Mouse (Mus musculus): Measurements from ENCODE around the gene Cd180. TPM values are rescaled to one million over a fixed set of nuclear protein-coding genes. Genes with fewer than 3 reads are reported as not detected.

The Cd180 gene
- polyA plus RNA-seq, 1 experiment from 2014 or later = 726 TPM

DNA sequence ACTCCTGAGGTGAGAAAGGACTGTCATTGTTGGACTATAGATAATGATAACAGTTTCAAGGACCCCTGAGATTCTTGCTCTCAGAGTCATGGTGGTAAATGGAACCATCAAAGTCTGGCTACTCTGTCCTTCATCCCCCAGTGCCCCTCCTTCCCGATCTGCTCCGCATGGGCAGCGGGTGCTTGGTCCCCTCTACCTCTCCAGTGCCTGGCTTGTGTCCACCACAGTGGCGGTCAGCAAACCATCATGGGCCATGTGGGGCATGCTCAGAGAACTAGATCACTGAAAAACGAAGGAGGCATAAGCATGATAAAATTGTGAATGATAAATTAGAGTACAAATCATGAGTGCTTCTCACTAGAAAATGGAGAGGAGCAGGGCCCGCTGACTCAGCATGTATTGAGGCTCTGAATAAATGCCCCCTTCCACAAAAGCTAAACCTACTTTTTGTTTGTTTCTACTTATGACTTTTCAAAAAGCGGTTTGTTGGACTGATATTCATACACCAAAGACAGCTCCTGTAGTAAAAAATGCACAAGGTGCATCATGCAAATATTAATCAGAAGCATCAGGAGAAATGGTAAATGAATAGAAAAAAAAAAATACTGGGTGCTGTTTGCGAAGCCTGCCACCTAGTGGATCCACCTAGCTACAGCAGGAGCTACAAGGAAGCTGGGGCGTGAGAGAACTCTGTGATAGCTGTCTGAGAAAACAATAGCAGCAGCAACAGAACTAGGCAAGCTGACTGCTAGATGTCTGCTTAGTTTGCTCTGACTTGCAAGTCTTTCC is 51.3 kb downstream of the Cd180 start:
- H3K36me3 ChIP-seq (ENCODE audit: inconsistent target) = peaks cover 37% of the 10 kb centered on the region
- 71% methylated on average over 9 of the region's 9 CpGs for WGBS (ENCODE audit: missing documents)
- no peak overlapping the region for H3K4me3 ChIP-seq (ENCODE audit: inconsistent target)
- H3K79me2 ChIP-seq (ENCODE audit: inconsistent target) = no peaks in the 10 kb centered on the region; the same call in 1 of the 2 replicates
- peak overlapping the region; percentile 39 for H3K27ac ChIP-seq

DNA sequence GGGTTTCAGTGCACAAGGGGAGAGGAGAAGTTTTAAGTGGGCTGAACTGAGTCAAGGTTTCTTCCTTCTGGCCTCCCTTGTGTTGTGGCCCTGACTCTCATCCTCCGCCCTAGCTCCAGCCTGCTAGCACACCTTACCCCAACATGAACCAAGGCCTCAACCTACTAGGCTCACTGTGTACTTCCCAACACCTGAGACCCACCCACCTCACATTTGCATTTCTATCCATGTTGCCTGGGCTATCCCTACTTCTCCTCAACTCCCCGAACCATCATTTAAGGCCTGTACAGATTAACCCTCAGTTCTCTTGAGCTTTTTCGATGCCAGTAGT is 51.9 kb downstream of the Cd180 start:
- Histone ChIP-seq H3K4me3 (ENCODE audit: inconsistent target) (no peak overlapping the region), H3K79me2 (ENCODE audit: inconsistent target) (no peaks in the 10 kb centered on the region; the same call in 1 of the 2 replicates), H3K36me3 (ENCODE audit: inconsistent target) (peaks cover 35% of the 10 kb centered on the region), H3K27ac (peak overlapping the region; percentile 39)
- 100% methylated on average over 3 of the region's 3 CpGs for WGBS (ENCODE audit: missing documents)

GRCm38 (mm10) chr13:102745626-102746342 is 52.4 kb downstream of the Cd180 start:
- 84% methylated on average over 8 of the region's 9 CpGs for WGBS (ENCODE audit: missing documents)
- Histone ChIP-seq H3K27ac (peak overlapping the region; percentile 44), H3K36me3 (ENCODE audit: inconsistent target) (peaks cover 37% of the 10 kb centered on the region)

DNA sequence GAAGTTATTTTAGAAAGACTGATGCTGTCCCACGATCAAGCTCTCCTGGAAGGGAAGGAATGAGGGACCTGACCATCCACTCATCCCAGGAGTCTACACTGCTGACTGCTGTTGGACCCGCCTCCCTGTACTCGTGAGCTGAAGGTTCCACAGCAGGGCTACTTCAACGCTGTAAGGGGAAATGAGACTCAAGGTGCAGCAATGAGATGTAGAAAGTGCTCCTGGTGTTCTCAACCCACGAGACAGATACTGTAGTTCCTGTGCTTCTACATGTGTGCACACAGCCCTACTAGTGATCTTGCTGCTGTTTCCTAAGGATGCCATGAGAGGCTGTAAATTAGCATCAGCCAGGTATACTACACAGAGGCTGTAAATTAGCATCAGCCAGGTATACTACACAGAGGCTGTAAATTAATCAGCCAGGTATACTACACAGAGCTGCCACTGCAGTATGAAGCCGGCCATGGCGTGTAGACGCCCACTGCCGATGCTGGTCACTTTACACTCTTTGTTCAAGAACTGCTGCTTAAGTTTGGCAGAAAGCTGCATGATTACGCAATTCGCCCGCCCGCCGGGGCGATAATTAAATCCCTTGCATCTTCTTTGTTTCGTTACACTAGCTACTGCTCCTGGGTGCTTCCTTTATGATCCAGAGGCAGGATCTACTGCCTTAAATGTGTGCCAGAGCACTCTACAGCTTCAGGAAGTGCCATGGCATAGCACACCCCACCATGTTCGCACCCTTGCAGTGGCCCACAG is 53.6 kb downstream of the Cd180 start:
- Histone ChIP-seq H3K36me3 (ENCODE audit: inconsistent target) (peaks cover 34% of the 10 kb centered on the region; the same call in 1 of the 2 replicates), H3K79me2 (ENCODE audit: inconsistent target) (no peaks in the 10 kb centered on the region; the same call in 1 of the 2 replicates), H3K27ac (no peak overlapping the region), H3K4me3 (ENCODE audit: inconsistent target) (no peak overlapping the region)
- 40% methylated on average over 16 of the region's 17 CpGs for WGBS (ENCODE audit: missing documents)

More at GRCm38 (mm10) chr13:102745626-102746342, 52.4 kb downstream of the Cd180 start:
- H3K4me3 ChIP-seq (ENCODE audit: inconsistent target) = no peak overlapping the region
- H3K79me2 ChIP-seq (ENCODE audit: inconsistent target) = no peaks in the 10 kb centered on the region; the same call in 1 of the 2 replicates

DNA sequence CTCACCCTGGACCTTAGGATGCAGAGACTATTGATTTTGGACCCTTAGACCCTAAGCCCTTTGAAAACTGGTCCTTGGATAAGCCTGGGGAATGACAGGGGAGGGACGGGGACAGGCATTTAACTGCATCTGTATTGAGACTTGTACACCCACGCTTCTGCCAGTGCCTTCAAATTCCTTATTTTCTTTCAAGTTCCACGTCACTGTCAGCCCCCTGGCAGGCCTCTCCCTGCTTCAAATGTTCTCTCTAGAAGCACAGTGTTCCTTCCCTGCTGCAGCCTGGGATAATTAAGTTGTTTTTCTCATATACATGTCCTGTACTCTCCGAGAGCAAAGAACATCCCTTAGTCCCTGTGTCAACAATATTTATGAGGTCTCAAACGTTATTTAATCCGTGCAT is 55.8 kb downstream of the Cd180 start:
- H3K36me3 ChIP-seq (ENCODE audit: inconsistent target) = peaks cover 30% of the 10 kb centered on the region; the same call in 1 of the 2 replicates
- no peaks in the 10 kb centered on the region; the same call in 1 of the 2 replicates for H3K79me2 ChIP-seq (ENCODE audit: inconsistent target)
- H3K27ac ChIP-seq = no peak overlapping the region
- no peak overlapping the region for H3K4me3 ChIP-seq (ENCODE audit: inconsistent target)
- 93% methylated on average over 6 of the region's 6 CpGs for WGBS (ENCODE audit: missing documents)

- H3K27ac ChIP-seq = no peak overlapping the region
- H3K79me2 ChIP-seq (ENCODE audit: inconsistent target) = no peaks in the 10 kb centered on the region; the same call in 1 of the 2 replicates
- H3K36me3 ChIP-seq (ENCODE audit: inconsistent target) = peaks cover 30% of the 10 kb centered on the region; the same call in 1 of the 2 replicates
- H3K4me3 ChIP-seq (ENCODE audit: inconsistent target) = no peak overlapping the region
- 96% methylated on average over 10 of the region's 10 CpGs for WGBS (ENCODE audit: missing documents)
Observed at GRCm38 (mm10) chr13:102749891-102750290, 56.5 kb downstream of the Cd180 start.

GRCm38 (mm10) chr13:102753714-102754556 is 60.6 kb downstream of the Cd180 start:
- 94% methylated on average over 19 of the region's 19 CpGs for WGBS (ENCODE audit: missing documents)
- H3K27ac ChIP-seq = no peak overlapping the region
- no peaks in the 10 kb centered on the region for H3K79me2 ChIP-seq (ENCODE audit: inconsistent target)
- H3K36me3 ChIP-seq (ENCODE audit: inconsistent target) = peaks cover 25% of the 10 kb centered on the region; the same call in 1 of the 2 replicates
- no peak overlapping the region for H3K4me3 ChIP-seq (ENCODE audit: inconsistent target)

GRCm38 (mm10) chr13:102755124-102755523 is 61.8 kb downstream of the Cd180 start:
- H3K4me3 ChIP-seq (ENCODE audit: inconsistent target) = no peak overlapping the region
- H3K36me3 ChIP-seq (ENCODE audit: inconsistent target) = peaks cover 15% of the 10 kb centered on the region; the same call in 1 of the 2 replicates
- 94% methylated on average over 8 of the region's 8 CpGs for WGBS (ENCODE audit: missing documents)
- H3K79me2 ChIP-seq (ENCODE audit: inconsistent target) = no peaks in the 10 kb centered on the region
- H3K27ac ChIP-seq = no peak overlapping the region

- H3K79me2 ChIP-seq (ENCODE audit: inconsistent target) = no peaks in the 10 kb centered on the region
- 87% methylated on average over 8 of the region's 8 CpGs for WGBS (ENCODE audit: missing documents)
- no peak overlapping the region for H3K4me3 ChIP-seq (ENCODE audit: inconsistent target)
- peaks cover 6% of the 10 kb centered on the region; the same call in 1 of the 2 replicates for H3K36me3 ChIP-seq (ENCODE audit: inconsistent target)
- no peak overlapping the region for H3K27ac ChIP-seq
Observed at GRCm38 (mm10) chr13:102756071-102756470, 62.7 kb downstream of the Cd180 start.

- WGBS (ENCODE audit: missing documents) = 94% methylated on average over 6 of the region's 6 CpGs
- H3K4me3 ChIP-seq (ENCODE audit: inconsistent target) = no peak overlapping the region
- H3K36me3 ChIP-seq (ENCODE audit: inconsistent target) = no peaks in the 10 kb centered on the region; the same call in 1 of the 2 replicates
Observed at GRCm38 (mm10) chr13:102758021-102758420, 64.7 kb downstream of the Cd180 start.

DNA sequence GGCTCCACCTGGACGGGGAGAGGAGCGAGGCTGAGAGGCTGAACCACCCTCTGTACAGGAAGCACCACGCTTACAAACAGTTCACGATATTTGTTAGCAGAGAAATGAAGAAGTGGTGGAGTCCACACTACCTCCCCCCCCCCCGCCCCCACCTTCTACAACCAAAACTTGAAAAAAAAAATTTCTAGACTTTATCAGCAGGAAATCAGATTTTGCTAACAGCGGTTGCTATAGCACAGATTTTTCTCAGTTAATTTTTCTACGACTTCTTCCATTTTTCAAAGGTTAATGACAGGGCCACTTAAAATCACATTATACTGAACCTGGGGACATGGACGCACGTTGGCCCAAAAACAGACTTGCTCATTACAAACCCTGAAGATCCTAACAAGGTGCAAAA is 68.1 kb downstream of the Cd180 start:
- Histone ChIP-seq H3K79me2 (ENCODE audit: inconsistent target) (no peaks in the 10 kb centered on the region), H3K27ac (no peak overlapping the region), H3K4me3 (ENCODE audit: inconsistent target) (no peak overlapping the region), H3K36me3 (ENCODE audit: inconsistent target) (no peaks in the 10 kb centered on the region; the same call in 1 of the 2 replicates)
- WGBS (ENCODE audit: missing documents) = 39% methylated on average over 9 of the region's 9 CpGs

More at GRCm38 (mm10) chr13:102758021-102758420, 64.7 kb downstream of the Cd180 start:
- Histone ChIP-seq H3K27ac (no peak overlapping the region), H3K79me2 (ENCODE audit: inconsistent target) (no peaks in the 10 kb centered on the region)

DNA sequence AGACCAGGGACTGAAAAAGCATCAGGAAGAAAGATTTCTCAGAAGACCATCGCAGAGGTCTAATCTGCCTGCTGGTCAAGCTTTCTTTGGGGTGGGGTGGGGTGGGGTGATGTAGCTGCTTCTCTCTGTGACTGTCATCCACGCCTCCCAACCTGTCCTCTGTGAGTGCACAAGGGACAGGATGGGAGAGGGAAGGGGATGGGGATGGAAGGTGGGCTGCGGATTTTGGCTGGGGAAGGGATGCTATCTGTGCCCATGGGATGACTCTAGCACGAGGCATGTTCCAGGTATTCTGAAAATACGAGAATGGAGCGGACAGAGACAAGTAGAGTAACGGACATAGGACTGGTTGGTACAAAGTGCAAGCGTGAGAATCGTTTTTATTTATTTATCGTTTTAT is 68.8 kb downstream of the Cd180 start:
- Histone ChIP-seq H3K36me3 (ENCODE audit: inconsistent target) (no peaks in the 10 kb centered on the region; the same call in 1 of the 2 replicates), H3K4me3 (ENCODE audit: inconsistent target) (no peak overlapping the region), H3K27ac (no peak overlapping the region), H3K79me2 (ENCODE audit: inconsistent target) (no peaks in the 10 kb centered on the region)
- 91% methylated on average over 10 of the region's 10 CpGs for WGBS (ENCODE audit: missing documents)

DNA sequence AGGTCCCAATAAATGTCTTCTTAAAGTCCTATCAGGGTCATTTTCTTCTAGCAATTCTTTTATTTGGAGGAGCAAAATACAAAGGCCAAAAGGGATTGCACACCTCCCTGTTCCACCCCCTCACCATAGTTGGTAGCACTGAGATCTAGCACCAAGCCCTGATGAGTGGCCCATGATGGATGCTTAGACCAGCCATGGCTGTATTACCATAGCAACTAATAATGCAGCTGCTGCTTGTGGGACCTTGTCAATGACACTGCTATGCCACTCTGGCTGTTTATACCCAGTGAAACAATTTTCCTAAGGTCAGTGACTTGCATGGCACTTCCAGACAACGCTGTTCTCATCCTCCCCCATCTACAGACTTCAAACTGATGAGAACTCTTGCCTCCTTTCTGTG is 70.9 kb downstream of the Cd180 start:
- Histone ChIP-seq H3K27ac (no peak overlapping the region), H3K36me3 (ENCODE audit: inconsistent target) (no peaks in the 10 kb centered on the region; the same call in 1 of the 2 replicates), H3K79me2 (ENCODE audit: inconsistent target) (no peaks in the 10 kb centered on the region), H3K4me3 (ENCODE audit: inconsistent target) (no peak overlapping the region)
- 93% methylated on average over 1 of the region's 1 CpGs for WGBS (ENCODE audit: missing documents)

All from macrophage (primary cell).